Mouse (Mus musculus) forebrain, embryonic 14.5 days (tissue): ENCODE data around the gene Vrk2. TPM values are rescaled to one million over a fixed set of nuclear protein-coding genes. Genes with fewer than 3 reads are reported as not detected.

Experiments
- ATAC-seq: fragments of 200-750 bp; cut with Nextera tagmentation; 2 replicates; pipeline ENCODE4 v1.8.0; 2017; ENCODE audit warnings: mild to moderate bottlenecking, moderate library complexity
- DNase-seq: peaks from one replicate; pipeline ENCODE4 v3.0.0-alpha.2; 2015; ENCODE audit warnings: low spot score
- H3K27ac ChIP-seq: fragments of 300-500 bp; sonication (generic); 2 replicates; pipeline ENCODE4 v1.5.1; 2014; ENCODE audit warnings: low read depth, mild to moderate bottlenecking, control low read depth, low read length, moderate library complexity
- H3K27me3 ChIP-seq: fragments of 300-500 bp; sonication (generic); replicated peaks from 2 replicates; pipeline ENCODE4 v1.6.1; 2014; ENCODE audit warnings: low read length, control low read depth, mixed read lengths; ENCODE audit not compliant: control insufficient read depth, insufficient read depth
- H3K36me3 ChIP-seq: fragments of 300-500 bp; sonication (generic); 2 replicates; pipeline ENCODE4 v1.6.1; 2014; ENCODE audit warnings: low read length, control low read depth; ENCODE audit not compliant: control insufficient read depth, insufficient read depth
- H3K4me1 ChIP-seq: fragments of 300-500 bp; sonication (generic); 2 replicates; pipeline ENCODE4 v1.6.1; 2014; ENCODE audit warnings: antibody characterized with exemption, low read length, control low read depth; ENCODE audit not compliant: control insufficient read depth, insufficient read depth
- H3K4me2 ChIP-seq: fragments of 300-500 bp; sonication (generic); 2 replicates; pipeline ENCODE4 v1.6.1; 2014; ENCODE audit warnings: mild to moderate bottlenecking, control low read depth, low read length
- H3K4me3 ChIP-seq: fragments of 300-500 bp; sonication (generic); 2 replicates; pipeline ENCODE4 v1.5.1; 2014; ENCODE audit warnings: low read depth, low read length, control low read depth
- H3K9ac ChIP-seq: fragments of 300-500 bp; sonication (generic); 2 replicates; pipeline ENCODE4 v1.6.1; 2014; ENCODE audit warnings: mild to moderate bottlenecking, low read length, control low read depth, moderate library complexity
- H3K9me3 ChIP-seq: fragments of 300-500 bp; sonication (generic); replicated peaks from 2 replicates; pipeline ENCODE4 v1.6.1; 2016; ENCODE audit warnings: low read length, control low read depth, mixed read lengths; ENCODE audit not compliant: control insufficient read depth
- WGBS: fragments of 180-500 bp; shearing (Covaris S2); extraction: QIAGEN DNeasy Blood & Tissue Kit; methylation state at CpG from one replicate; pipeline ENCODE4 v1.1.7; 2014; 5-methylcytosine and 5-hydroxymethylcytosine counted together
- polyA plus RNA-seq: library from polyadenylated mRNA; unstranded; fragments of >200 nt; fragmentation: Nextera tagmentation; extraction: Ambion mirVana; gene quantifications from 2 replicates; pipeline ENCODE4 v1.2.1, GENCODE M21; 2014

Vrk2 gene
- polyA plus RNA-seq, 1 experiment from 2014 or later = 10.2 TPM

GRCm38 (mm10) chr11:26586367-26587183 lies 7.2 kb downstream of the Vrk2 start:
- Histone ChIP-seq H3K27me3 (no peaks in the 10 kb centered on the region), H3K4me1 (no peaks in the 10 kb centered on the region; the same call in 1 of the 2 replicates), H3K36me3 (no peaks in the 10 kb centered on the region), H3K9me3 (no peaks in the 10 kb centered on the region), H3K9ac (no peak overlapping the region), H3K4me2 (no peak overlapping the region), H3K4me3 (no peak overlapping the region), H3K27ac (peak overlapping the region; percentile 62)
- DNase-seq = peak; percentile 80
- ATAC-seq = peak; percentile 85
- 68% methylated on average over 6 of the region's 6 CpGs for WGBS

- Histone ChIP-seq H3K4me3 (no peak overlapping the region), H3K27me3 (no peaks in the 10 kb centered on the region), H3K27ac (peak overlapping the region; percentile 71), H3K36me3 (no peaks in the 10 kb centered on the region), H3K4me2 (no peak overlapping the region), H3K4me1 (no peaks in the 10 kb centered on the region; the same call in 1 of the 2 replicates), H3K9ac (no peak overlapping the region), H3K9me3 (no peaks in the 10 kb centered on the region)
- ATAC-seq (peak; percentile 82), DNase-seq (peak; percentile 78)
- 52% methylated on average over 17 of the region's 17 CpGs for whole genome bisulfite sequencing
Observed at GRCm38 (mm10) chr11:26585409-26586366, 8.1 kb downstream of the Vrk2 start.

GRCm38 (mm10) chr11:26551551-26551950 lies 42.2 kb downstream of the Vrk2 start:
- H3K27ac ChIP-seq = no peak overlapping the region
- H3K4me1 ChIP-seq = no peaks in the 10 kb centered on the region
- DNase-seq (no peak), ATAC-seq (no peak)
- H3K27me3 ChIP-seq = no peaks in the 10 kb centered on the region
- H3K36me3 ChIP-seq = no peaks in the 10 kb centered on the region
- WGBS = 91% methylated on average over 3 of the region's 3 CpGs
- H3K4me2 ChIP-seq = no peak overlapping the region
- H3K4me3 ChIP-seq = no peak overlapping the region
- H3K9me3 ChIP-seq = no peaks in the 10 kb centered on the region
- no peak overlapping the region for H3K9ac ChIP-seq

- no peak overlapping the region for H3K4me2 ChIP-seq
- H3K9me3 ChIP-seq = no peaks in the 10 kb centered on the region
- no peaks in the 10 kb centered on the region for H3K27me3 ChIP-seq
- H3K36me3 ChIP-seq = no peaks in the 10 kb centered on the region
- no peak overlapping the region for H3K27ac ChIP-seq
- DNase-seq = no peak
- no peaks in the 10 kb centered on the region for H3K4me1 ChIP-seq
- no peak for ATAC-seq
- H3K9ac ChIP-seq = no peak overlapping the region
- H3K4me3 ChIP-seq = no peak overlapping the region
- 92% methylated on average over 5 of the region's 5 CpGs for WGBS
Observed at GRCm38 (mm10) chr11:26537816-26538215, 56.0 kb downstream of the Vrk2 start.

- H3K4me2 ChIP-seq = no peak overlapping the region
- no peaks in the 10 kb centered on the region for H3K4me1 ChIP-seq
- no peaks in the 10 kb centered on the region for H3K36me3 ChIP-seq
- ATAC-seq (no peak), DNase-seq (no peak)
- no peak overlapping the region for H3K27ac ChIP-seq
- no peaks in the 10 kb centered on the region for H3K9me3 ChIP-seq
- H3K9ac ChIP-seq = no peak overlapping the region
- H3K4me3 ChIP-seq = no peak overlapping the region
- no peaks in the 10 kb centered on the region for H3K27me3 ChIP-seq
Observed at GRCm38 (mm10) chr11:26533828-26534119, 60.0 kb downstream of the Vrk2 start.

GRCm38 (mm10) chr11:26532994-26533827 lies 60.6 kb downstream of the Vrk2 start:
- Histone ChIP-seq H3K27ac (no peak overlapping the region), H3K9me3 (no peaks in the 10 kb centered on the region), H3K27me3 (no peaks in the 10 kb centered on the region), H3K4me1 (no peaks in the 10 kb centered on the region), H3K9ac (no peak overlapping the region), H3K36me3 (no peaks in the 10 kb centered on the region), H3K4me3 (no peak overlapping the region), H3K4me2 (no peak overlapping the region)
- ATAC-seq (no peak), DNase-seq (no peak)
- 91% methylated on average over 5 of the region's 5 CpGs for WGBS

- 91% methylated on average over 2 of the region's 2 CpGs for WGBS
- H3K9ac ChIP-seq = no peak overlapping the region
- no peak overlapping the region for H3K4me2 ChIP-seq
- ATAC-seq (no peak), DNase-seq (peak; percentile 2)
- H3K27me3 ChIP-seq = no peaks in the 10 kb centered on the region
- no peaks in the 10 kb centered on the region for H3K9me3 ChIP-seq
- H3K4me3 ChIP-seq = no peak overlapping the region
- H3K36me3 ChIP-seq = no peaks in the 10 kb centered on the region
- H3K27ac ChIP-seq = no peak overlapping the region
- H3K4me1 ChIP-seq = no peaks in the 10 kb centered on the region
Observed at GRCm38 (mm10) chr11:26526861-26527260, 66.9 kb downstream of the Vrk2 start.

GRCm38 (mm10) chr11:26518991-26519390 lies 74.8 kb downstream of the Vrk2 start:
- Histone ChIP-seq H3K36me3 (no peaks in the 10 kb centered on the region), H3K4me3 (no peak overlapping the region), H3K9me3 (no peaks in the 10 kb centered on the region), H3K9ac (no peak overlapping the region), H3K27ac (no peak overlapping the region), H3K4me1 (no peaks in the 10 kb centered on the region), H3K4me2 (no peak overlapping the region), H3K27me3 (no peaks in the 10 kb centered on the region)
- no peak for DNase-seq
- ATAC-seq = no peak
- WGBS = 91% methylated on average over 3 of the region's 3 CpGs
